Mouse (Mus musculus) forebrain, embryonic 10.5 days (tissue): ENCODE data around the gene Neu4. TPM values are rescaled to one million over a fixed set of nuclear protein-coding genes. Genes with fewer than 3 reads are reported as not detected.

Source experiments
- DNase-seq: peaks from one replicate; pipeline ENCODE4 v3.0.0-alpha.2; 2017; ENCODE audit warnings: low spot score; ENCODE audit errors: extremely low spot score
- H3K27ac ChIP-seq: fragments of 300-500 bp; sonication (generic); 2 replicates; pipeline ENCODE4 v1.5.1; 2016; ENCODE audit warnings: mild to moderate bottlenecking
- H3K27me3 ChIP-seq: fragments of 300-500 bp; sonication (generic); 2 replicates; pipeline ENCODE4 v1.6.1; 2016; ENCODE audit warnings: mild to moderate bottlenecking; ENCODE audit not compliant: poor library complexity, severe bottlenecking
- H3K36me3 ChIP-seq: fragments of 300-500 bp; sonication (generic); replicated peaks from 2 replicates; pipeline ENCODE4 v1.6.1; 2016; ENCODE audit warnings: mild to moderate bottlenecking, moderate library complexity
- H3K4me1 ChIP-seq: fragments of 300-500 bp; sonication (generic); 2 replicates; pipeline ENCODE4 v1.6.1; 2016
- H3K4me3 ChIP-seq: fragments of 300-500 bp; sonication (generic); 2 replicates; pipeline ENCODE4 v1.5.1; 2016; ENCODE audit warnings: mild to moderate bottlenecking, moderate library complexity
- H3K9me3 ChIP-seq: fragments of 300-500 bp; sonication (generic); 2 replicates; pipeline ENCODE4 v1.6.1; 2016; ENCODE audit warnings: mild to moderate bottlenecking, moderate library complexity
- WGBS: fragments of 180-500 bp; shearing (Covaris S2); methylation state at CpG from one replicate; pipeline ENCODE4 v1.1.7; 2016; 5-methylcytosine and 5-hydroxymethylcytosine counted together
- polyA plus RNA-seq: library from polyadenylated mRNA; unstranded; fragments of >200 nt; fragmentation: Nextera tagmentation; extraction: Ambion mirVana; gene quantifications from 2 replicates; pipeline ENCODE4 v1.2.1, GENCODE M21; 2016

Gene Neu4
- polyA plus RNA-seq, 1 experiment from 2014 or later = not detected

DNA sequence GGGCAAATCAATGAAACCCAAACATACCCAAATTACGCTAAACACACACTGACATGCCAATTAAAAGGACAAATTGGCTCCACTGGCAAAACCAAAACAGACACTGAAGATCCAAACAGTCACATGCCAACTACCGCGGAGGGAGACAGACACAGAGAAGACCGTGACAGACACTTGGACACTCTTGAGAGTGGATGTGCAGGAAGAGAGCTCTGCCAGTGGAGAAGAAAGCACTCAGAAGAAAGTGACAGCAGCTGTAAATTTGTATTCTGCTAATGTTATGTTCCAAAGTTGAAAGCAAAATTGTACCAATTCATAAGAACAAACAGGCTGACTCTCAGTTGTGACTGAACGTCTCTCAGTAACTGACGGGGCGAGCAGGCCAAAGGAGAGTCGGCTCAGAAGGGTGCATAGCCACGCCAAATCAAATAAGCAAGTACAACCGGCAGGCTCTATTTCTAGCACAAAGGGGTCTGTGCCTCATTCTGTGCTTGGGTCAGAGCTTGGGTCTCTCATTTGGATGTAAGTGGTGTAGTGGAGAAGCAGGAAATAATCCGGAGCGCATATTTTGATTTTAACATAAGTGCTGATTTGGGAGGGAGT, 7.4 kb downstream of the Neu4 start:
- DNase-seq = no peak
- Histone ChIP-seq H3K9me3 (no peaks in the 10 kb centered on the region), H3K36me3 (no peaks in the 10 kb centered on the region), H3K4me3 (no peak overlapping the region), H3K27ac (no peak overlapping the region), H3K4me1 (no peaks in the 10 kb centered on the region), H3K27me3 (no peaks in the 10 kb centered on the region)
- WGBS = 91% methylated on average over 12 of the region's 12 CpGs

DNA sequence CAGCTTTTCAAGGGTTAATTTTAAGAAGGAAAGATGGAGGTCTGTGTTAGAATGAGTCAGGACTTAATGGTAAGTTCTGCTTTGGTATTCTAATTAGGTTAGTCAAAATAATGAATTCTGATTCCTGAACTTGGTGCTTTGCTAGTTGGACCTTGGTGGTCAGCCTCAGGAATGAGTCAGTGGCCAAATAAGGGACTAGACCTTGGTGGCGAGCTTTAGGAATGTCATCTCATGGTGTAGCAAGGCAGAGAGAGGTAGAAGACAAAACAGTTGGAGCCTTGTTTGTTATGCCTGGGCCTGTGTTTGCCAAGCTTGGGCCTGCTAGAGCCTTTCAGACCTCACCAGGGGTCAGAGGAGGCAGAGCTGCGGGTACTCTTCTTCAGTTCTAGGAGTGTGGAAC, 8.5 kb downstream of the Neu4 start:
- H3K4me1 ChIP-seq = no peaks in the 10 kb centered on the region
- no peaks in the 10 kb centered on the region for H3K36me3 ChIP-seq
- 83% methylated on average over 2 of the region's 2 CpGs for WGBS
- no peak for DNase-seq
- H3K4me3 ChIP-seq = no peak overlapping the region
- no peaks in the 10 kb centered on the region for H3K9me3 ChIP-seq
- H3K27ac ChIP-seq = no peak overlapping the region
- H3K27me3 ChIP-seq = no peaks in the 10 kb centered on the region

GRCm38 (mm10) chr1:94033075-94033602, 12.9 kb downstream of the Neu4 start:
- DNase-seq = no peak
- 88% methylated on average over 2 of the region's 2 CpGs for WGBS
- Histone ChIP-seq H3K9me3 (no peaks in the 10 kb centered on the region), H3K4me1 (peaks cover 10% of the 10 kb centered on the region), H3K27me3 (peaks cover 8% of the 10 kb centered on the region; the same call in 1 of the 2 replicates), H3K4me3 (no peak overlapping the region), H3K36me3 (no peaks in the 10 kb centered on the region), H3K27ac (no peak overlapping the region)

DNA sequence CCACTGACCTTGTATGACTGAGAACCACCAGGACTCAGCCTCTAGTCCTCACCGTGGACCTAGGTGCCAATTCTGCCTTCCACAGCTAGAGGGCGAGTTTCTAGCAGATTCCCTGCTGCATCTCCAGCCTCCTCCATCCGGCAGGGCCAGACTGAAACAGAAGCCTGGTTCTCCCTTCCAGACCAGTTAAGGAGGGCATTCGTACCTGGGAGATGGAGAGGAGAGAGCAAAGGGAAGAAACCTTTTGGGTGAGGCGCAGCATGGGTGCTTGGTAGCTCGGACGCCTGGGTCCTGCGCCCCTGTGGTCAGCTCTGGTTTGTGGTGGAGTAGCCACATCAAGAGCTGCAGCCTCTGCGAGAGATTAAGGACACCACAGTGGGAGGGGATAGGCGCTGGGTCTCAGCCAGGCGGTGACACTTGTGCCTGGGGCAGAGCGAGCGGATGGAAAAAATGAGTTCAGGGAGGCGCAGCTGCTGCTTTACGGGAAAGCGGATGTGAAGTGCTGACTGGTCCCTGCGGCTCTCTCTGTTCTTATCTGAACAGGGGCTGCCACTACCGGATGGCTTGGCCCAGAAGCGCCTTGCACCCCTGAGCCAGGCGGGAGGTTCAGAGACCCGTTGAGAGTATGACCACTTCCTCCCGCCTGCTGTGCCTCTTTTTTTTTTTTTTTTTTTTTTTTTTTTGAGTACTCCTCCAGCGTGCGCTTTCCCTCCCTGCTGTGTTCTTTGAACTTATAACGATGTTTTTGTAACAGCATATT, 14.9 kb downstream of the Neu4 start:
- DNase-seq = peak; percentile 82
- Histone ChIP-seq H3K27ac (peak overlapping the region; percentile 82), H3K4me1 (peaks cover 10% of the 10 kb centered on the region), H3K27me3 (peaks cover 8% of the 10 kb centered on the region; the same call in 1 of the 2 replicates), H3K9me3 (no peaks in the 10 kb centered on the region), H3K4me3 (peak overlapping the region; percentile 57), H3K36me3 (no peaks in the 10 kb centered on the region)
- 2% methylated on average over 25 of the region's 25 CpGs for WGBS

GRCm38 (mm10) chr1:94040391-94040790, 20.1 kb downstream of the Neu4 start:
- Histone ChIP-seq H3K27ac (no peak overlapping the region), H3K4me3 (no peak overlapping the region), H3K27me3 (peaks cover 8% of the 10 kb centered on the region; the same call in 1 of the 2 replicates), H3K9me3 (no peaks in the 10 kb centered on the region), H3K36me3 (no peaks in the 10 kb centered on the region), H3K4me1 (peaks cover 5% of the 10 kb centered on the region)
- no peak for DNase-seq
- WGBS = 94% methylated on average over 2 of the region's 2 CpGs

- H3K4me3 ChIP-seq = no peak overlapping the region
- H3K27ac ChIP-seq = no peak overlapping the region
- no peaks in the 10 kb centered on the region for H3K36me3 ChIP-seq
- 90% methylated on average over 3 of the region's 3 CpGs for WGBS
- no peak for DNase-seq
- no peaks in the 10 kb centered on the region for H3K27me3 ChIP-seq
- no peaks in the 10 kb centered on the region for H3K9me3 ChIP-seq
- no peaks in the 10 kb centered on the region for H3K4me1 ChIP-seq
Measured at GRCm38 (mm10) chr1:94045559-94045958, 25.3 kb downstream of the Neu4 start.

- H3K9me3 ChIP-seq = no peaks in the 10 kb centered on the region
- DNase-seq = no peak
- H3K27me3 ChIP-seq = no peaks in the 10 kb centered on the region
- 86% methylated on average over 4 of the region's 4 CpGs for WGBS
- no peak overlapping the region for H3K4me3 ChIP-seq
- no peaks in the 10 kb centered on the region for H3K4me1 ChIP-seq
- no peak overlapping the region for H3K27ac ChIP-seq
- H3K36me3 ChIP-seq = no peaks in the 10 kb centered on the region
Measured at GRCm38 (mm10) chr1:94046544-94046943, 26.3 kb downstream of the Neu4 start.

DNA sequence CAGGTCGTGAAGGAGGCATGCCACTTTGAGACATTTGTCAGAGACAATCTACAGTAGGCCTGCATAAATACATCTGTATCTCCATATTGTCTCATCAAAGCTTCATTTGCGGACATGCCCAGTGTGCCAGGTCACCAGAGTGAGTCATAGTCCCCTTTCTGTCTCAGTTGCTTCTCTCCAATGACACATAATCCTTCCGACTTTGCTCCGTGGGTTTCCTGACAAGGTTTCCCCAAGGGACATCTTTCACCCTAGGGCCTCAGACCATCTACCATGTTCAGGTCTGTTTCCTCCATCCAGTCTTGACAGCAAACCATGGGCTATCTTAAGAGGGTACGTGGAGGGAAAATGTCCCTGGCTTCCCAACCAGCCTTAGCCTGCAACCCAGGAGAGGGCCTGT, 30.9 kb downstream of the Neu4 start:
- Histone ChIP-seq H3K36me3 (no peaks in the 10 kb centered on the region), H3K4me3 (no peak overlapping the region), H3K4me1 (no peaks in the 10 kb centered on the region), H3K9me3 (no peaks in the 10 kb centered on the region), H3K27ac (no peak overlapping the region), H3K27me3 (no peaks in the 10 kb centered on the region)
- 92% methylated on average over 5 of the region's 5 CpGs for WGBS
- no peak for DNase-seq

DNA sequence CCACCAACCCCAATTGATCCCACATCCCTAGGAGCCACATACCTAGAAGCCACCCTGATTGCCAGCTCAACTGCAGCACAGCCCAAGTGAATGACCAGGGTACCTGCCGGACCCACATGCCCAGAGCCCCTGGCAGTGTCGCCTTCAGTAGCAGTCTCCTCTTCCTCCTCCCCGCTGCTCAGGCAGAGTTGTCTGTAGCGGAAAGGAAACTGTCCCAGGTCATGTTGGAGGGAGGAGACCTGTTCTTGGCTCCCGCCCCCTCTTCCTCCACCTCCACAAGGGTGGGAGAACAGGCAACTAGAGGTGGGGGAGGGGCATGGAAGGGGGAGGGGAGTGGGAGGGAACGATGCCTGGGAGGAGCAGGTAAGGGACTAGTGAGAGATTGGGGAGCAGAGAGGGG, 32.1 kb downstream of the Neu4 start, which contains the start of gene Pdcd1:
TSS of gene Pdcd1 (minus strand) at position 181 of the 400 bp plus-strand sequence.
- no peaks in the 10 kb centered on the region for H3K36me3 ChIP-seq
- no peaks in the 10 kb centered on the region for H3K27me3 ChIP-seq
- DNase-seq = no peak
- H3K27ac ChIP-seq = no peak within 1 kb of the TSS
- H3K9me3 ChIP-seq = no peaks in the 10 kb centered on the region
- no peaks in the 10 kb centered on the region for H3K4me1 ChIP-seq
- H3K4me3 ChIP-seq = no peak within 1 kb of the TSS
- WGBS = 66% methylated on average over 6 of the region's 6 CpGs

DNA sequence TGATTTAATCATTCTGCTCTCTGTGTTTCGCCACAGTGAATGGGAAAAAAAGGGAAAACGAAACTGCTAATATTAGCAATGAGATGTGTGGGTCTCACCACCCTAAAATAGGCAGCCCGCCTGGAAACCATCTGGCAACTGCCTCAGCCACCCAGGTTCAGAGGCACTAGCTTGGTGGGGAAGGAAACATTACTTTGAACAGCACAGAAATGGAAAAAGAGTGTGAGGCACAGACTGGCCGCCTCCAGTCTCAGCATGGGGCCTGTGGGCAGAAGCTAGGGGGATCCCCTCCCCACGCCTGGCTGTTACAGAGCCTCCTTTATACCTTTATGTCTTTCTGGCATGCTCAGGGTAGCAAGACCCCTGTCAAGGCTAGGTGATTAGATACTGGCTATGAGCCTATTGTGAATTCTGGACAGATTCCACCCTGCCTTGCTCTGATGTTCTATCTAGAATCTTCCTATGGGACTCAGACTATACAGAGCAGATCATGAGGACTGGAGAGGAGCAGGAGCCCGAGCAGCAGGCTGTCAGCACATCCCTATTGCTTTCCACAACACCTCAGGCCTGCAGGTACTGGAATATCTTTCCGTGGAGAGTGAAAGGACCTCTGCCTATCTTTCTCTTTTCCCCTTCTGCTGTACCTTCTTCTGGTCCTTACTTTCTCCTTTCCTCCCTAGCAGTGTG, 33.4 kb downstream of the Neu4 start:
- Histone ChIP-seq H3K4me1 (no peaks in the 10 kb centered on the region), H3K36me3 (no peaks in the 10 kb centered on the region), H3K9me3 (no peaks in the 10 kb centered on the region), H3K4me3 (no peak overlapping the region), H3K27me3 (no peaks in the 10 kb centered on the region), H3K27ac (no peak overlapping the region)
- 77% methylated on average over 7 of the region's 7 CpGs for whole genome bisulfite sequencing
- peak; percentile 10 for DNase-seq

GRCm38 (mm10) chr1:94054481-94054880, 34.2 kb downstream of the Neu4 start:
- Histone ChIP-seq H3K27me3 (no peaks in the 10 kb centered on the region), H3K27ac (no peak overlapping the region), H3K4me3 (no peak overlapping the region), H3K4me1 (no peaks in the 10 kb centered on the region), H3K36me3 (no peaks in the 10 kb centered on the region), H3K9me3 (no peaks in the 10 kb centered on the region)
- WGBS = 79% methylated on average over 1 of the region's 1 CpGs
- DNase-seq = no peak

DNA sequence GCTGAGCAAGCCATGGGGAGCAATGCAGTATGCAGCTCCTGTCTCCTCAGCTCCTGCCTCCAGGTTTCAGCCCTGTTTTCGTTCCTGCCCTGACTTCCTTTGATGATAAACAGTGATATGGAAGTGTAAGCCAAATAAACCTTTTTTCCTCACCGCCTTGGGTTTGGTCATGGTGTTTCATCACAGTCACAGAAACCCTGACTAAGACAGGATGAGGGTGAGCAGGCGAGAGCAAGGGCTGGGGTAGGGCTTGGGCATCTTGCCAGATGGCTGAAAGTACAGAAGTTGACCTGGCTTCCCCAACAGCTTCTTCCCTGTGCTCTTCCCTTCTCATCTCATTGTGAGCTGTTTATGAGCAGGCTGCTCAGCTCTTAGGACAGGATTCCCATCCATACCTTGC, 35.7 kb downstream of the Neu4 start:
- H3K9me3 ChIP-seq = no peaks in the 10 kb centered on the region
- H3K27ac ChIP-seq = no peak overlapping the region
- WGBS = 87% methylated on average over 3 of the region's 3 CpGs
- H3K4me3 ChIP-seq = no peak overlapping the region
- H3K4me1 ChIP-seq = no peaks in the 10 kb centered on the region
- no peaks in the 10 kb centered on the region for H3K36me3 ChIP-seq
- DNase-seq = peak; percentile 7
- no peaks in the 10 kb centered on the region for H3K27me3 ChIP-seq

DNA sequence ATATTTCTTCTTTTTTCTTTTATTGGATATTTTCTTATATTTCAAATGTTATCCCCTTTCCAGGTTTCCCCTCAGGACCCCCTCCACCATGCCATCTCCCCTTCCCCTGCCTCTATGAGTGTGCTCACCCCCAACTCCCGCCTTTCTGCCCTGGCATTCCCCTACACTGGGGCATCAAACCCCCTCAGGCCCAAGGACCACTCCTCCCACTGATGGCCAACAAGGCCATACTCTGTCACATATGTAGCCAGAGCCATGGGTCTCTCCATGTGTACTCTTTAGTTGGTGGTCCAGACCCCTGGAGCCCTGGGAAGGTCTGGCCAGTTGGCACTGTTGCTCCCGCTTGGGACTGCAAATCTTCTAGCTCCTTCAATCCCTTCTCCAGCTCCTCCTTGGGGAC, 37.1 kb downstream of the Neu4 start:
- Histone ChIP-seq H3K36me3 (no peaks in the 10 kb centered on the region), H3K4me1 (no peaks in the 10 kb centered on the region), H3K27me3 (no peaks in the 10 kb centered on the region), H3K27ac (no peak overlapping the region), H3K9me3 (no peaks in the 10 kb centered on the region), H3K4me3 (no peak overlapping the region)
- WGBS = 97% methylated on average over 2 of the region's 2 CpGs
- DNase-seq = peak; percentile 13
